Mouse (Mus musculus): ENCODE measurements around the gene Ptov1. TPM values are rescaled to one million over a fixed set of nuclear protein-coding genes. Genes with fewer than 3 reads are reported as not detected.
A peak's percentile ranks its signal among the peaks of the same experiment; 100 is the strongest.

Gene Ptov1
- polyA plus RNA-seq, 1 experiment from 2014 or later, result 412 TPM

DNA sequence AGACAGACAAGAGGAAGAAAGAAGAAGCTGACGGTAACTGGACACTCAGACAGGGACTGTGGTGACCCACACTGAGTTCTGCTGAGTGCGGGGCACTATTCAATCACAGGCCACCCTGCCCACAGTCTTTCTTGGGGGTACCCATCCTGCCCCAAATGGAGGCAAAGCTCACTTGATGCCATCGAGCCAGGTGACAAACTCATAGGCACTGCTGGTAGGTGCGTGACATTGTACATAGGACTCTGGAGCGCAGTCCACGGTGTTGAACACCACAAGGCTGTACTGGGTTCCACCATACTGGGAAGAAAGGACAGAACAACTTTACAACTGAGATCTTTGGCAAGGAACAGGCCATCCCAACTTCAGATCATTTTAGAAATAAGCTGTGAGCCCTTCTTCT, 22.0 kb upstream of the Ptov1 start:
- H3K27ac ChIP-seq, result peak overlapping the region; percentile 98
- TF ChIP-seq CTCF (IDR thresholded peaks at IDR 0.05; ENCODE audit: low read depth), result no peak
- ATAC-seq (replicated peaks; ENCODE audit: low FRiP score, low read depth) (no peak), DNase-seq (ENCODE audit: low spot score) (no peak)
- peak overlapping the region; percentile 92 for H3K9ac ChIP-seq (ENCODE audit: low read depth, low read length)
- peaks cover 6% of the 10 kb centered on the region; the same call in 1 of the 2 replicates for H3K36me3 ChIP-seq (ENCODE audit: insufficient read depth, low read length)
- H3K4me2 ChIP-seq (ENCODE audit: low read length), result peak overlapping the region; percentile 84
- no peaks in the 10 kb centered on the region for H3K9me3 ChIP-seq (replicated peaks; ENCODE audit: low read length)
- H3K4me3 ChIP-seq (replicated peaks; ENCODE audit: low read depth, low read length), result peak overlapping the region; percentile 86
- no peaks in the 10 kb centered on the region for H3K27me3 ChIP-seq (ENCODE audit: insufficient read depth, low read length)
- WGBS, result 15% methylated on average over 6 of the region's 6 CpGs
- H3K4me1 ChIP-seq (replicated peaks; ENCODE audit: insufficient read depth, low read length), result peaks cover 17% of the 10 kb centered on the region

DNA sequence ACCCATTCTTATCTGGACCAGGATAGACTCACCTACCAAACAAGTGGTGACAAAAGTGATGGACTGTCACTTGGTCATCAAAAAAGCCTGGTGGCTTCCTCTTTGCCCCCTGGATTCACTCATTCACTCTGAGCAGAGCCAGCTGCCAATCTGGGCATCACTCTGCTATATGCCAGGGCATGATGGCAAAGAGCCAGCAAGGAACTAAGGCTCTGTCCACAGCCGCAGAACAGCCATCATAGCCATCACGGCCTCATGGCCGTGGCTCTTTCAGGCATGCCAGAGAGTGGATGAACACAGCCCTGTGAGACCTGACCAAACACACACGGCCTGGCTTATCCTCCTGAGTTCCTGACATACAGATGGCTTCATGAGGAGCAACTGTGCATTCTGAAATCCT, 21.1 kb upstream of the Ptov1 start:
- no peak for TF ChIP-seq CTCF (IDR thresholded peaks at IDR 0.05; ENCODE audit: low read depth)
- H3K27me3 ChIP-seq (ENCODE audit: insufficient read depth, low read length), result no peaks in the 10 kb centered on the region
- 0 out of 2 replicates have a peak overlapping the region, but pooled peaks have one; percentile 25 for H3K27ac ChIP-seq
- no peak for DNase-seq (ENCODE audit: low spot score)
- peaks cover 14% of the 10 kb centered on the region for H3K4me1 ChIP-seq (replicated peaks; ENCODE audit: insufficient read depth, low read length)
- peak overlapping the region; percentile 92; the same call in 1 of the 2 replicates for H3K9ac ChIP-seq (ENCODE audit: low read depth, low read length)
- H3K4me2 ChIP-seq (ENCODE audit: low read length), result peak overlapping the region; percentile 84
- H3K9me3 ChIP-seq (replicated peaks; ENCODE audit: low read length), result no peaks in the 10 kb centered on the region
- H3K4me3 ChIP-seq (replicated peaks; ENCODE audit: low read depth, low read length), result no peak overlapping the region
- H3K36me3 ChIP-seq (ENCODE audit: insufficient read depth, low read length), result peaks cover 11% of the 10 kb centered on the region
- WGBS, result 73% methylated on average over 4 of the region's 4 CpGs
- ATAC-seq (replicated peaks; ENCODE audit: low FRiP score, low read depth), result no peak

DNA sequence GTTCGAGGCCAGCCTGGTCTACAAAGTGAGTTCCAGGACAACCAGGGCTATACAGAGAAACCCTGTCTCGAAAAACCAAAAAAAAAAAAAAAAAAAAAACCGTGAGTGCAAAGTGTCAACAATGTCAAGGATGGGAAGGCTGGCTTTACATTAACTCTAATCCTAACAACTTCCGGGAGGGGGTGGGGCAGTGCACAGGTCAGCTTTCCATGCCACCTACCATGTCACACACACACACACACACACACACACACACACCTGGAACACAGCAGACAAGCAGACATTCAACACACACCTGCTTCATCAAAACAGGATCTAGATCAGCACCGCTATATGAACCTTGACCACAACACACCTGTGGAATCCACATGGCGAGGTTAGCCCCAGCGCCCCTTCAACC, 20.6 kb upstream of the Ptov1 start:
- no peak overlapping the region for H3K4me3 ChIP-seq (replicated peaks; ENCODE audit: low read depth, low read length)
- no peaks in the 10 kb centered on the region for H3K9me3 ChIP-seq (replicated peaks; ENCODE audit: low read length)
- peaks cover 16% of the 10 kb centered on the region for H3K36me3 ChIP-seq (ENCODE audit: insufficient read depth, low read length)
- no peaks in the 10 kb centered on the region for H3K27me3 ChIP-seq (ENCODE audit: insufficient read depth, low read length)
- peaks cover 14% of the 10 kb centered on the region for H3K4me1 ChIP-seq (replicated peaks; ENCODE audit: insufficient read depth, low read length)
- 81% methylated on average over 6 of the region's 7 CpGs for WGBS
- no peak for ATAC-seq (replicated peaks; ENCODE audit: low FRiP score, low read depth)
- DNase-seq (ENCODE audit: low spot score), result no peak
- H3K9ac ChIP-seq (ENCODE audit: low read depth, low read length), result no peak overlapping the region
- 0 out of 2 replicates have a peak overlapping the region, but pooled peaks have one; percentile 25 for H3K27ac ChIP-seq
- no peak for TF ChIP-seq CTCF (IDR thresholded peaks at IDR 0.05; ENCODE audit: low read depth)
- peak overlapping the region; percentile 84; the same call in 1 of the 2 replicates for H3K4me2 ChIP-seq (ENCODE audit: low read length)

DNA sequence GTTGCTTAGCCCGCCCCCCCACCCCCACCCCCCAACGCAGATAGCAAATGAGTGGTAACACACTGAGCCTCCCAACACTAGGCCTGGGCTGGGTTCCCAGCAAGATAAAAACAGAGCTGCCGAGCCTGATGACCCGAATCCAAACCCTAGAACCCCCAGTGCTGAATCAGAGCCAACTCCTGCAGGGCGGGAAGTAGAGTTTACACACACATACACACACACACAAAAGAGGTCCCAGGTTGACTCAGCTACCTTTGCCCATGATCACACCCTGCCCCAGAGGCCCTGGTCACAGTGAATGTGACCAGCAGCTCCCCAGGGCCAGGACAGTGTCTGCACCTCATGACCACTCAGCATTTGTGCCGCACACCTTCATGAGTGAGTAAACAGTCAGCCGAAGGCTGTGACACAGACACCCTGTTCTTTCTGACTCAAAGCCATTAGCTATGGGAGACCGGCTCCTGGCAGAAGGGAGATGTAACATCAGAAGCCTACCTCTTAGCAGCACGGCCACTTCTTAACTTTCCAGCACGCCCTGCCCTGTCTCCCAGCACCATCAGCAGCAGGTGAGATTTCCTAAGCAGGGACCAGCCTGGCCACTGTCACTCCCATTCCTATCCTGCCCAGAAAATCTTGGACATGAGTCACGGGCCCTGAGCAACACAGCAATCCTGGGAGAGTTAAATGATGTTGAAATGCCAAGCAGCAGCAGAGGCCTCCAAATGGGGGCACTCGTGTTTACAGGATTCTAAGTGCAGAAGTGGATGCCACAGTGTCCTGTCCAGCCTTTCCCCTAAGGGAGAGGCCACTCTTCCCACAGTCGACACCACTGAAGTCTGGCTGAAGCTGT, 18.9 kb upstream of the Ptov1 start:
- WGBS, result 79% methylated on average over 13 of the region's 13 CpGs
- Histone ChIP-seq H3K27ac (peak overlapping the region; percentile 13; the same call in 1 of the 2 replicates), H3K27me3 (ENCODE audit: insufficient read depth, low read length) (no peaks in the 10 kb centered on the region), H3K4me3 (replicated peaks; ENCODE audit: low read depth, low read length) (no peak overlapping the region), H3K9ac (ENCODE audit: low read depth, low read length) (no peak overlapping the region), H3K4me2 (ENCODE audit: low read length) (no peak overlapping the region), H3K4me1 (replicated peaks; ENCODE audit: insufficient read depth, low read length) (peaks cover 14% of the 10 kb centered on the region), H3K36me3 (ENCODE audit: insufficient read depth, low read length) (peaks cover 31% of the 10 kb centered on the region), H3K9me3 (replicated peaks; ENCODE audit: low read length) (no peaks in the 10 kb centered on the region)
- no peak for ATAC-seq (replicated peaks; ENCODE audit: low FRiP score, low read depth)
- DNase-seq (ENCODE audit: low spot score), result no peak
- no peak for TF ChIP-seq CTCF (IDR thresholded peaks at IDR 0.05; ENCODE audit: low read depth)

DNA sequence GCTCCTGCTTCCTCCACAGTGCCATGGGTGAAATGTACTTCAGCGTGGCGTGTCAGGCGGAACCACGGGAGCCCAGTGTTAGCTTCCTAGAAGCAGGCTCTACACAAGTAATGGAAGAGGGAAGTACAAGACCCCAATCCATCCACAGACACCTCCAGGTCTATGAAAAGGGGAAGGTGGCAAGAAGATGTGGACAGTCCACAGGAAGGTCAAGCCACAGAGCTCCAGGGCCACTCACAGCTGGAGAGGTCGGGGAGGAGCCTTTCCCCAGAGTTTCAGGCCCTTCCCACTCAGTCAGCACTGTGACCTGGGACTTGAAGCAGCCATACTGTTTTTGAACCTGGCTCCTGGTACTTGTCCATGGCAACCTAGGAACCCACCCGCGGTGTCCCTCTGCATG, 17.4 kb upstream of the Ptov1 start:
- DNase-seq (ENCODE audit: low spot score), result no peak
- Histone ChIP-seq H3K9me3 (replicated peaks; ENCODE audit: low read length) (no peaks in the 10 kb centered on the region), H3K27me3 (ENCODE audit: insufficient read depth, low read length) (no peaks in the 10 kb centered on the region), H3K36me3 (ENCODE audit: insufficient read depth, low read length) (peaks cover 42% of the 10 kb centered on the region), H3K4me1 (replicated peaks; ENCODE audit: insufficient read depth, low read length) (peaks cover 14% of the 10 kb centered on the region), H3K27ac (no peak overlapping the region), H3K4me2 (ENCODE audit: low read length) (no peak overlapping the region), H3K4me3 (replicated peaks; ENCODE audit: low read depth, low read length) (no peak overlapping the region), H3K9ac (ENCODE audit: low read depth, low read length) (no peak overlapping the region)
- WGBS, result 82% methylated on average over 7 of the region's 7 CpGs
- no peak for TF ChIP-seq CTCF (IDR thresholded peaks at IDR 0.05; ENCODE audit: low read depth)
- ATAC-seq (replicated peaks; ENCODE audit: low FRiP score, low read depth), result no peak

DNA sequence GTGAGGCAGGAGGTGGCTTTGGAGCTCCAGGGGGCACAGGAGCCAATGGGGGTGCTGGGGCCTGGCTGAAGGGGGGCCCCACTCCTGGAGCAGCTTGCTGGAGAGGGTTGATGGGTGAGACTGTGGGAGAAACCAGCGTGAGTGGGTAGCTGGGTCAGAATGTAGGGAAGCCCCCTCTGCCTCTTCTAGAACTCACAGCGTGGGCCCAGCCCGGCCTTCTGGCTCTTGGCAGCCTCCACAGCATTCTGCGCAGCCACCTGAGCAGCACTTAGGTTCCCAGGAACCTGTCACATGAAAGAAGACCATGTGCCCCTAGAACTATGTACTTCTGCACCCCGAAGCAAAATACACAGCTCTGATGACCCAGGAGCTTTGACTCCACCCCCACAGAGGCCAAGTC, 15.0 kb upstream of the Ptov1 start:
- H3K9ac ChIP-seq (ENCODE audit: low read depth, low read length), result no peak overlapping the region
- H3K9me3 ChIP-seq (replicated peaks; ENCODE audit: low read length), result no peaks in the 10 kb centered on the region
- H3K4me2 ChIP-seq (ENCODE audit: low read length), result no peak overlapping the region
- WGBS, result 95% methylated on average over 5 of the region's 5 CpGs
- peaks cover 62% of the 10 kb centered on the region for H3K36me3 ChIP-seq (ENCODE audit: insufficient read depth, low read length)
- no peaks in the 10 kb centered on the region; the same call in 1 of the 2 replicates for H3K4me1 ChIP-seq (replicated peaks; ENCODE audit: insufficient read depth, low read length)
- H3K27ac ChIP-seq, result no peak overlapping the region
- no peak overlapping the region for H3K4me3 ChIP-seq (replicated peaks; ENCODE audit: low read depth, low read length)
- no peaks in the 10 kb centered on the region for H3K27me3 ChIP-seq (ENCODE audit: insufficient read depth, low read length)
- TF ChIP-seq CTCF (IDR thresholded peaks at IDR 0.05; ENCODE audit: low read depth), result no peak
- ATAC-seq (replicated peaks; ENCODE audit: low FRiP score, low read depth), result no peak
- DNase-seq (ENCODE audit: low spot score), result no peak

Data from kidney, postnatal 0 days (tissue).